Mouse (Mus musculus) lung, postnatal 0 days (tissue): ENCODE measurements around the gene Man1a.
A peak's percentile ranks its signal among the peaks of the same experiment; 100 is the strongest.

Experiments used
- CTCF ChIP-seq: IDR thresholded peaks from 2 replicates; pipeline ENCODE4 v1.5.1; 2016; ENCODE audit warnings: antibody characterized with exemption, mild to moderate bottlenecking
- EP300 ChIP-seq: IDR thresholded peaks from 2 replicates; pipeline ENCODE4 v1.6.1; 2016; ENCODE audit warnings: antibody characterized with exemption, mild to moderate bottlenecking, control low read depth

DNA sequence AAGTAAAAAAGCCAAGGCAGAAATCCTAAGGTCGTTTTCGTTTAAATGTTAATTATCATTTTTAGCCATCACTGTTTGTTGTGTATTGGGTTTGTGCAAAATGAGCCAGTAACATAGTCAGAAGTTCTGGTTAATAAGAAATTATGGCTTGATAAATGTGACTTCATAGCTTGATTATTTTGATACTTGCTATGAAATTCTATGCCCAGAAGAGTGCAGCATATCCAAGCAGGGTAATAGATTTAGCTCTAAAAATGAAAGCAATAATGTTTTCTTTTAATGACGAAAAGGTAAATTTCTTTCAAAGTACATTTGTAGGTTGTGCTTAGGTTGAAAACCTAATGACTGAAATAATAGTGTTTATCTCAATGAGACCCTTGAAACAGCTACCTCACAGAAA is 596 bp upstream of the Man1a start:
- TF ChIP-seq EP300 = no peak
- peak; percentile 22; the same call in 1 of the 2 replicates for TF ChIP-seq CTCF
